Mouse (Mus musculus): ENCODE results near the gene Pde4b.
"Not testable (repeated sequence)": the region's sequence is repeated elsewhere in the genome, so short reads cannot be mapped to it uniquely, and the experiment has no call there.

Pde4b gene

GRCm38 (mm10) chr4:102478860-102479259, 391.5 kb downstream of the Pde4b start:
- no peak for DNase-seq (ENCODE audit: low read depth)

DNA sequence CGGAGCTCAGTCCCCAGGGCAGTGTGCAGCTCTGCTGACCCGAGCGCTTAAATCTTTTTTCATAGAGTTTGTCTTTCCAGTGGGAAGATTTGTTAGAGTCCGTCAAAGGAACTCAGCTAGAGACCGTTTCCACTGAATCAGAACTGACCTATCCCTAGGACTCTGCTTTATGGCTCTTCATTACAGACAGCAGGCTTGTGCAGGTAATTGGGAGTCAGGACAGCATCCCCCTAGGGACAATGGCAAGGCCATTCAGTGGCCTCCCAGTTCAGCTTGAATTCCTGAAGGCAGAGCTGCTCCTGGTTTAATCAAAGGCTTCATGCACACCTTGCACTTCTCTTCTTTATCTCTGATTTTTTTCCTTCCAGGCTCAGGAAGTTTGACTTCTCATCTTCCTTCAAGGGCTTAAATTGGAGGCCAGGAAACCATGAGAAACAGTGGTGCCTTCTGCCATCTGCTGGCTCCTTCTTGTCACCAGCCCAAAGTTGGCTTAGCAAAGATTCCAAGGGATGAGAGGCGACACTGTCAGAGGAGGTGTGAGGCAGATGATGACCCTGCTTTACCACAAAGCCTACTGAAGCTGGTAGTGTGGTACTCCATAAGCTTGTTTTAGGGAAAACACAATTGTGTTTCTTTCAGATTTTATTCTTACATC, 393.6 kb downstream of the Pde4b start:
- DNase-seq (ENCODE audit: low read depth): no peak

- no peak for DNase-seq (ENCODE audit: low read depth)
These were observed 396.1 kb downstream of the Pde4b start for GRCm38 (mm10) chr4:102483354-102484018.

DNA sequence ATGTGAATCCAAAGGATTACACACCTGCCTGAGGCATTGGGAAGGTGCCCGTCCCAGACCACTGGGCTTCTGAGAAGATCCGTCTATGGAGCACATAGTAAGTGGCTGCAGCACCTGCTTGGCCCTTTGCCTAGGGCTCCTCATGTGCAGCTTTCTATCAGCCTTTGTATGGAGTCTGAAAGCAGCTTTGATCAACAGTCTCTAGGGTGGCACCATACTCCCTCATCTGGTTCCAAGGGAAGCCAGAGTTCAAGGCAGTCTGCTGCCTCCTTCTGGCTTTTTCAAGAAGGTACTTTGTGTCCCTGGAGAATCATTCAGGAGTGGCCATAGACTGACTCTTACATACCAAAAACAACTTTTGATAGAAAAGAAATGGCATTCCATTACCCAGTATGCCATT, 397.4 kb downstream of the Pde4b start:
- DNase-seq (ENCODE audit: low read depth): no peak

GRCm38 (mm10) chr4:102486134-102486920, 399.0 kb downstream of the Pde4b start:
- DNase-seq (ENCODE audit: low read depth): peak; percentile 34

- no peak for DNase-seq (ENCODE audit: low read depth)
These were observed 399.5 kb downstream of the Pde4b start for GRCm38 (mm10) chr4:102486921-102487240.

- DNase-seq (ENCODE audit: low read depth): no peak
These were observed 400.7 kb downstream of the Pde4b start for GRCm38 (mm10) chr4:102488000-102488399.

- DNase-seq (ENCODE audit: low read depth): no peak
These were observed 404.3 kb downstream of the Pde4b start for GRCm38 (mm10) chr4:102491468-102492123.

DNA sequence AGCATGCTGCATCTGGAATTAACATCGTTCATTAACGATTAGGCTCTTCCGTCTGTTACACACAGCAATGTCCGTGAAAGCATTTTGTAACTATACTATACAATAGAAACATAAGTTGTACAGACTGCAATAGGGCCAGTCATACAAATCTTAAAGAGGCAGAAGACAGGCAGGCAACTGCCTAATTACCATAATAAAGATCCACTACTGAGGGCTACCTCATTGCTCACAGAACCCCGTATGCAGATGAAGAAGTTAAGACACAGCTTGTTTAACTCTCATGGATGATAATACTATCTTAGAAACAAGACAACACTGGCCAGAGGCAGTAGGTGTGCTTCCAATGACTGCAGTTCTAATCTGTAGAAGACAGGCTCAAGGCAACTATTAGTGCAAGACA, 405.6 kb downstream of the Pde4b start:
- DNase-seq (ENCODE audit: low read depth): no peak

DNA sequence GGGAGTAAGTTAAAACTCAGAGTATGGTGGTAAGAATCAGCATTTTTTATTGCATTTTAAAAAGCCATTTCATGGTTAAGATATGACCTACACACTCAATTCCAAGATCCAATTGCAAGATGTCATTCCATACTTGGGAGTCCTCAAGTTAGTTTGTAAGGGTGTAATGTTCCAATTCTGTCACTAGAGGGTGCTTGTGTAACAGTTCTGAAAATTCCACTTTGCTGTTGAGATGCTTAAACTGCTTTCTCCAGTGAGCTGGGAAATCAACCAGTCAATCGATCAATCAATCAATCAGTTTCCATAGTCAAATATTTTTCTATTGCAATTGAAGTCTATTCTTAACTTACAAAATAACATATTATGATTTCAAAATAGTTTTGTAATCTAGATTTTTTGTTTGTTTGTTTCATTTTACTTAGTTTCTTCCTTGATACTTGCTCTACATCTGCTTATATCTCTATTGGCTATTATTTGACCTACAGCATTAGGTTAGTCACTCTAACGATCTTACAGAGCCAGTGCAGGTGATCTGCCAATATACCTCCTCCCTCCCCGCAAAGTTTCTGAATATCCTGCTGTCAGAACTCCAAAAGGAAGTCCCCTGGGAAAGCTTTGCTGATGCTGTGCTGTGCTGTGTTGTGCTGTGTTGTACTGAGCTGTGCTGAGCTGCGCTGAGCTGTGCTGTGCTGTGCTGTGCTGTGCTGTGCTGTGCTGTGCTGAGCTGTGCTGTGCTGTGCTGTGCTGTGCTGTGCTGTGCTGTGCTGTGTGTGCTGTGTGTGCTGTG, 406.2 kb downstream of the Pde4b start:
- DNase-seq (ENCODE audit: low read depth): no peak

- DNase-seq (ENCODE audit: low read depth): not testable (repeated sequence)
These were observed 406.9 kb downstream of the Pde4b start for GRCm38 (mm10) chr4:102494203-102494602.

DNA sequence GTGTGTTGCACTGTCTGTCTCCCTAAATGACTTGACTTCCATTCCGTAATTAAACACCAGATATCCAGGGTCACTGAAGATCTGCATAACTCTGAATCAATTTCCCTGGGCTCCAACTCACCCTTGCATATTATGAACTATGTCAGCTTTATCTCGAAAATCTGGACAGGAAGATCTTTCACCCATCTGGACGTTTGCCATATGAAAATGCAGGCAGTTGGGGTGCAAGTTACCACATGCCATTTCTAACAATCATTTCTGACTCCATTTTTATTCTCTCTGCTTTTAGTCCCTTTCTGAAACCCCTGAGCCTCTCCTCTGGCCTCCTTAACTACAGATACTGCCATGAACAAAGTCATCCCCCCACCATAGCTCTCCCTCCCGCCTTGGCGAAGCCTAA, 407.7 kb downstream of the Pde4b start:
- no peak for DNase-seq (ENCODE audit: low read depth)

- no peak for DNase-seq (ENCODE audit: low read depth)
These were observed 408.1 kb downstream of the Pde4b start for GRCm38 (mm10) chr4:102495474-102495873.

DNA sequence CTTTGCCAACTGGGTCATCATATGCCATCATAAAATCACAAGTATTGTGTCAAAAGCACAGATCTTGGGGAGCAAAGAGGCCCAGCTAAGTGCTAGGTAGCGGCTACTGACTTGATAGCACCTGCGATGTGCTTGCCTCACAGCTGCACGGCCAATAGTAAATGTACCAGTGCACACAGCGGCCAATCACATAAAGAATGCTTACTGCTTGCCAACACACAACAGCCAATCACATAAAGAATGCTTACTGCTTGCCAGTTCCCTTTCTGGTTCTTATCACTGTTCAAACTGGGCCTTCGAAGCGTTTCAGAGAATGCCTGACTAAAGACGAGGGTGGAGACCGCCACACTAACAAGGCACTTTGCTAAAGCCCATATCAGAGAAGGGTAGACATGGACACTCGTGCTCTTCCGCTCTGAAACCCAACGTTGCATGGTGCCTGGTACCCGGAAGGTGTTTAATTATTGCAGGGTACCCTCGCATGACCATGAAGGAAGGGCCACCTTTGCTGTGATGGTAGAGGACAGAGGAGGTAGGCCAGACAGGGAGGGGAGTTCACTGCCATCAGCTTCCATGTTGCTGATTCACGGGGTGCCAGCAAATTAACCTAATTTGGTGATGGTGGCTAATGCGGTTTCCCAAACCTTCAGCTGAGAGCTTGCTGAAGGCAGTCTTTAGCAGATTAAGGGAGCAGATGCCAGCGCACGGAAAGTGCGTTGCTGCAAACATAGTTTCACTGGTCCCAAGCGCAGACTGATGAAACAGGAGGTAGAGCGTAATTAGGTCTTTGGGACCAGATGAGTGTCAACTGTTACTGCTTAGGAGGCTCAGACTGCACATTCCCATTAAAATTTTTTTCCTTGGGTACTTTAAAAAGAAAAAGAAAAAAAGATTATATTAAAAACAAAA, 409.2 kb downstream of the Pde4b start:
- no peak for DNase-seq (ENCODE audit: low read depth)

GRCm38 (mm10) chr4:102497221-102497620, 409.9 kb downstream of the Pde4b start:
- DNase-seq (ENCODE audit: low read depth): no peak

GRCm38 (mm10) chr4:102498169-102498919, 411.0 kb downstream of the Pde4b start:
- no peak for DNase-seq (ENCODE audit: low read depth)

GRCm38 (mm10) chr4:102498920-102499316, 411.6 kb downstream of the Pde4b start:
- no peak for DNase-seq (ENCODE audit: low read depth)

- no peak for DNase-seq (ENCODE audit: low read depth)
These were observed 418.4 kb downstream of the Pde4b start for GRCm38 (mm10) chr4:102505714-102506113.

GRCm38 (mm10) chr4:102506376-102507280, 419.3 kb downstream of the Pde4b start:
- no peak for DNase-seq (ENCODE audit: low read depth)

All from c-Kit-positive CD71-negative TER-119-negative erythroid progenitor cells, embryonic 14.5 days (primary cell).